Mouse (Mus musculus) limb, embryonic 13.5 days (tissue): Measurements from ENCODE around the gene Hlcs. TPM values are rescaled to one million over a fixed set of nuclear protein-coding genes. Genes with fewer than 3 reads are reported as not detected.

Experiments used
- ATAC-seq: fragments of 200-750 bp; cut with Nextera tagmentation; 2 replicates; pipeline ENCODE4 v1.8.0; 2017; ENCODE audit warnings: low read depth, moderate number of reproducible peaks, moderate TSS enrichment; ENCODE audit not compliant: low FRiP score
- H3K27ac ChIP-seq: fragments of 300-500 bp; sonication (generic); 2 replicates; pipeline ENCODE4 v1.5.1; 2015; ENCODE audit warnings: inconsistent platforms, mild to moderate bottlenecking, moderate library complexity
- H3K27me3 ChIP-seq: fragments of 300-500 bp; sonication (generic); 2 replicates; pipeline ENCODE4 v1.6.1; 2015; ENCODE audit warnings: mild to moderate bottlenecking, inconsistent platforms
- H3K36me3 ChIP-seq: fragments of 300-500 bp; sonication (generic); 2 replicates; pipeline ENCODE4 v1.6.1; 2015; ENCODE audit warnings: inconsistent platforms, mild to moderate bottlenecking, moderate library complexity
- H3K4me1 ChIP-seq: fragments of 300-500 bp; sonication (generic); 2 replicates; pipeline ENCODE4 v1.6.1; 2015; ENCODE audit warnings: inconsistent platforms
- H3K4me2 ChIP-seq: fragments of 300-500 bp; sonication (generic); replicated peaks from 2 replicates; pipeline ENCODE4 v1.6.1; 2015; ENCODE audit warnings: inconsistent platforms, mild to moderate bottlenecking, moderate library complexity
- H3K4me3 ChIP-seq: fragments of 300-500 bp; sonication (generic); 2 replicates; pipeline ENCODE4 v1.5.1; 2015; ENCODE audit warnings: moderate library complexity, mild to moderate bottlenecking, inconsistent platforms
- H3K9ac ChIP-seq: fragments of 300-500 bp; sonication (generic); 2 replicates; pipeline ENCODE4 v1.6.1; 2015; ENCODE audit warnings: mild to moderate bottlenecking, inconsistent platforms
- H3K9me3 ChIP-seq: fragments of 300-500 bp; sonication (generic); 2 replicates; pipeline ENCODE4 v1.6.1; 2016; ENCODE audit warnings: inconsistent platforms
- WGBS: fragments of 180-500 bp; shearing (Covaris S2); methylation state at CpG from one replicate; pipeline ENCODE4 v1.1.7; 2015; 5-methylcytosine and 5-hydroxymethylcytosine counted together
- microRNA-seq: library from miRNA; unstranded; fragments of <30 nt; microRNA quantifications from one replicate; pipeline ENCODE4, GENCODE M21; 2016
- polyA plus RNA-seq: library from polyadenylated mRNA; unstranded; fragments of >200 nt; fragmentation: Nextera tagmentation; extraction: Ambion mirVana; gene quantifications from 2 replicates; pipeline ENCODE4 v1.2.1, GENCODE M21; 2015

Hlcs gene
- polyA plus RNA-seq, 1 experiment from 2014 or later = 8.8 TPM

- Histone ChIP-seq H3K4me1 (peaks cover 54% of the 10 kb centered on the region), H3K9ac (no peak overlapping the region), H3K4me3 (peak overlapping the region; percentile 47), H3K4me2 (peak overlapping the region; percentile 71), H3K36me3 (no peaks in the 10 kb centered on the region), H3K9me3 (no peaks in the 10 kb centered on the region), H3K27ac (no peak overlapping the region), H3K27me3 (peaks cover 96% of the 10 kb centered on the region)
- no peak for ATAC-seq
- WGBS = 2% methylated on average over 46 of the region's 46 CpGs
These were observed 230.2 kb downstream of the Hlcs start for GRCm38 (mm10) chr16:94082960-94083847.

- H3K4me2 ChIP-seq = no peak overlapping the region
- 6% methylated on average over 8 of the region's 8 CpGs for WGBS
- peaks cover 96% of the 10 kb centered on the region for H3K27me3 ChIP-seq
- H3K9me3 ChIP-seq = no peaks in the 10 kb centered on the region
- H3K4me1 ChIP-seq = peaks cover 49% of the 10 kb centered on the region
- H3K27ac ChIP-seq = no peak overlapping the region
- no peaks in the 10 kb centered on the region for H3K36me3 ChIP-seq
- no peak overlapping the region for H3K9ac ChIP-seq
- H3K4me3 ChIP-seq = no peak overlapping the region
- ATAC-seq = no peak
These were observed 231.2 kb downstream of the Hlcs start for GRCm38 (mm10) chr16:94081996-94082708.

GRCm38 (mm10) chr16:94081596-94081995 lies 231.8 kb downstream of the Hlcs start:
- Histone ChIP-seq H3K27ac (no peak overlapping the region), H3K4me3 (no peak overlapping the region), H3K9ac (no peak overlapping the region), H3K9me3 (no peaks in the 10 kb centered on the region), H3K4me1 (peaks cover 44% of the 10 kb centered on the region), H3K4me2 (no peak overlapping the region), H3K27me3 (peaks cover 96% of the 10 kb centered on the region), H3K36me3 (no peaks in the 10 kb centered on the region)
- 14% methylated on average over 5 of the region's 5 CpGs for WGBS
- no peak for ATAC-seq

GRCm38 (mm10) chr16:94079856-94080555 lies 233.4 kb downstream of the Hlcs start:
- Histone ChIP-seq H3K4me1 (peaks cover 32% of the 10 kb centered on the region), H3K4me3 (no peak overlapping the region; the same call in 1 of the 2 replicates), H3K9me3 (no peaks in the 10 kb centered on the region), H3K9ac (no peak overlapping the region), H3K27me3 (peaks cover 98% of the 10 kb centered on the region), H3K27ac (no peak overlapping the region), H3K4me2 (peak overlapping the region; percentile 50; the same call in 1 of the 2 replicates), H3K36me3 (no peaks in the 10 kb centered on the region)
- 5% methylated on average over 13 of the region's 13 CpGs for WGBS
- no peak for ATAC-seq

- peak overlapping the region; percentile 22 for H3K4me3 ChIP-seq
- ATAC-seq = no peak
- peak overlapping the region; percentile 50 for H3K4me2 ChIP-seq
- H3K4me1 ChIP-seq = peaks cover 25% of the 10 kb centered on the region
- peaks cover 95% of the 10 kb centered on the region for H3K27me3 ChIP-seq
- no peak overlapping the region for H3K27ac ChIP-seq
- H3K9me3 ChIP-seq = no peaks in the 10 kb centered on the region
- under 1% methylated on average over 47 of the region's 47 CpGs for WGBS
- H3K9ac ChIP-seq = no peak overlapping the region
- no peaks in the 10 kb centered on the region for H3K36me3 ChIP-seq
These were observed 234.1 kb downstream of the Hlcs start for GRCm38 (mm10) chr16:94079075-94079855.

Small RNA genes within 50 kb of the gene (microRNA-seq; reads per million reads assigned to microRNA genes)
- not detected for gene Gm23062

Other genes with a start within 250 kb of the Hlcs start
- 1.4 and 2.2 TPM in 2 replicates for gene Sim2, start 228.6 kb downstream of the Hlcs start, polyA plus RNA-seq
- 3.1 and 3.2 TPM in 2 replicates for gene Ripply3, start 14.8 kb upstream of the Hlcs start, polyA plus RNA-seq
- gene Ttc3, start 57.0 kb upstream of the Hlcs start, polyA plus RNA-seq = 324 and 332 TPM in 2 replicates
- gene Pigp, start 58.3 kb upstream of the Hlcs start, polyA plus RNA-seq = 105 and 110 TPM in 2 replicates
- 55.2 and 60.2 TPM in 2 replicates for gene Vps26c, start 213.3 kb upstream of the Hlcs start, polyA plus RNA-seq